17 mouse cellular contexts compared by ENCODE assay signal in genomic region chr7:92398841-92399240, GRCm38 (mm10).
"Had no signal": no experiment of that assay in that cellular context is flagged by ENCODE, and none has a peak within 500 bp of the region (broad histone marks: within the 10 kb centered on the region; RNA-seq: fewer than 3 reads in every experiment).

No protein-coding gene starts in this region.

- DNase-seq: kidney, adult 18-20 months; kidney, adult 9 months; kidney, postnatal 14 days; kidney, postnatal 4 days; liver, embryonic 13.5 days; lung, embryonic 14.5 days; right cerebral cortex, adult 18-20 months; right cerebral cortex, postnatal 14 days; spleen, adult 18-20 months had no signal

- H3K27me3 ChIP-seq: intestine, embryonic 15.5 days; liver, embryonic 13.5 days; midbrain, embryonic 12.5 days; midbrain, embryonic 15.5 days; neural tube, embryonic 12.5 days; neural tube, embryonic 15.5 days; stomach, embryonic 15.5 days had no signal

- H3K36me3 ChIP-seq: intestine, embryonic 15.5 days; liver, embryonic 13.5 days; midbrain, embryonic 12.5 days; midbrain, embryonic 15.5 days; neural tube, embryonic 12.5 days; neural tube, embryonic 15.5 days; stomach, embryonic 15.5 days had no signal

- H3K4me2 ChIP-seq: intestine, embryonic 15.5 days; liver, embryonic 13.5 days; lung, embryonic 14.5 days; midbrain, embryonic 12.5 days; midbrain, embryonic 15.5 days; neural tube, embryonic 12.5 days; neural tube, embryonic 15.5 days; stomach, embryonic 15.5 days had no signal

- H3K4me3 ChIP-seq: intestine, embryonic 15.5 days; liver, embryonic 13.5 days; midbrain, embryonic 12.5 days; midbrain, embryonic 15.5 days; neural tube, embryonic 12.5 days; neural tube, embryonic 15.5 days; stomach, embryonic 15.5 days had no signal

- H3K4me1 ChIP-seq: intestine, embryonic 15.5 days; liver, embryonic 13.5 days; stomach, embryonic 15.5 days had no signal

- ATAC-seq: intestine, embryonic 15.5 days; lung, postnatal 0 days; midbrain, embryonic 15.5 days had no signal

- H3K27ac ChIP-seq: intestine, embryonic 15.5 days; liver, embryonic 13.5 days; macrophage; midbrain, embryonic 12.5 days; midbrain, embryonic 15.5 days; neural tube, embryonic 12.5 days; neural tube, embryonic 15.5 days; stomach, embryonic 15.5 days had no signal

- H3K9me3 ChIP-seq: intestine, embryonic 15.5 days; liver, embryonic 13.5 days; midbrain, embryonic 12.5 days; midbrain, embryonic 15.5 days; neural tube, embryonic 12.5 days; neural tube, embryonic 15.5 days; stomach, embryonic 15.5 days had no signal

- H3K9ac ChIP-seq: intestine, embryonic 15.5 days; liver, embryonic 13.5 days; lung, embryonic 14.5 days; midbrain, embryonic 12.5 days; midbrain, embryonic 15.5 days; neural tube, embryonic 12.5 days; neural tube, embryonic 15.5 days; stomach, embryonic 15.5 days had no signal
